Mouse (Mus musculus): ENCODE data around the gene Tigd4.

GRCm38 (mm10) chr3:84615856-84616225, 22.5 kb downstream of the Tigd4 start:
- TF ChIP-seq CTCF (conservative IDR thresholded peaks at IDR 0.05 in 1 of 2, IDR thresholded peaks at IDR 0.05 in 1 of 2; ENCODE audit: low read depth in 2 of 2, low read length in 2 of 2): no peak
- no peak for TF ChIP-seq POLR2A (IDR thresholded peaks at IDR 0.05; ENCODE audit: low read depth, low read length)
- TF ChIP-seq NRF1 (IDR thresholded peaks at IDR 0.05; ENCODE audit: low read depth, low read length): no peak
- TF ChIP-seq MXI1 (IDR thresholded peaks at IDR 0.05; ENCODE audit: low read depth, low read length): no peak
- TF ChIP-seq MAX (IDR thresholded peaks at IDR 0.05; ENCODE audit: low read length): no peak
- TF ChIP-seq EP300 (IDR thresholded peaks at IDR 0.05; ENCODE audit: low read length): no peak
- TF ChIP-seq RCOR1 (conservative IDR thresholded peaks at IDR 0.05; ENCODE audit: low read depth, low read length): no peak
- no peak for TF ChIP-seq ZMIZ1 (IDR thresholded peaks at IDR 0.05; ENCODE audit: low read depth, low read length)
- TF ChIP-seq PAX5 (IDR thresholded peaks at IDR 0.05; ENCODE audit: low read length): no peak
- no peak for TF ChIP-seq TCF12 (IDR thresholded peaks at IDR 0.05; ENCODE audit: low read depth, low read length)
- no peak for TF ChIP-seq USF2 (conservative IDR thresholded peaks at IDR 0.05; ENCODE audit: low read depth, low read length)

Data from CH12.LX (cell line).